Mouse (Mus musculus): ENCODE data around the gene Phka2. TPM values are rescaled to one million over a fixed set of nuclear protein-coding genes. Genes with fewer than 3 reads are reported as not detected.

The Phka2 gene
- total and polyA plus RNA-seq, 3 experiments, result 16.6 to 31.0 TPM; not detected in 1

DNA sequence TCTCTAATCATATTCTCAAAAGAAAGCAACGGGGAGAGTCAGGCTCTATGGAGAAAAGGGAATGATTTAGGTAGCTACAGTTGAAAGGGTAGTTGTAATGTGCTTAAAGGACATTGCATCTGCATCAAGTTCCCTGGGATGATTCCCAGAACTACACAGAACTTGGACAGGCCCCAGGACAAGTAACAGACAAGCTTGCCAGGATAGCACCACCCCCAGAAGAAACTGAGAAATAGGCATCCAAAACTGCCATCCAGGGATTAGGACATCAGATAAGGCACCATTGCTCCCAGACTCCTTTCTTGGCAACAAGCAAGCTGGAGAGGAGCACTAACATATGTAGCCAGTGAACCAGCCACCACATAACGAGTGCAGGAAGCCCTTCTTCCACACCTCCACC lies 40.8 kb downstream of the Phka2 start:
- Histone ChIP-seq H3K4me1 (ENCODE audit: control insufficient read depth in 1 of 2, insufficient read depth in 2 of 2, low read length in 2 of 2) (no peaks in the 10 kb centered on the region), H3K27ac (ENCODE audit: control insufficient read depth, low read depth, low read length) (no peak overlapping the region), H3K27me3 (ENCODE audit: control insufficient read depth in 1 of 2, insufficient read depth in 2 of 2, low read length in 2 of 2) (no peaks in the 10 kb centered on the region), H3K4me3 (ENCODE audit: control insufficient read depth in 1 of 2, insufficient read depth in 1 of 2, low read depth in 2 of 2, low read length in 2 of 2) (no peak overlapping the region), H3K79me2 (ENCODE audit: control insufficient read depth, insufficient read depth, low read length, poor library complexity) (no peaks in the 10 kb centered on the region), H3K9me3 (replicated peaks; ENCODE audit: insufficient read depth, low read length) (no peaks in the 10 kb centered on the region), H3K36me3 (ENCODE audit: control insufficient read depth in 1 of 2, insufficient read depth in 2 of 2, low read length in 2 of 2) (peaks cover 0 to 18% of the 10 kb centered on the region in 2 experiments; a peak in 2 of 4 replicates), H3K9ac (ENCODE audit: control insufficient read depth, low read depth, low read length, poor library complexity, severe bottlenecking) (no peak overlapping the region)
- no peak for DNase-seq (ENCODE audit: low read depth, low spot score)
- TF ChIP-seq ELF1 (IDR thresholded peaks at IDR 0.05; ENCODE audit: low read depth, low read length) (no peak), MXI1 (IDR thresholded peaks at IDR 0.05; ENCODE audit: low read depth, low read length) (no peak), EP300 (IDR thresholded peaks at IDR 0.05; ENCODE audit: low read depth in 1 of 2, low read length in 2 of 2) (no peak), TBP (IDR thresholded peaks at IDR 0.05; ENCODE audit: low read depth, low read length) (no peak), MAZ (IDR thresholded peaks at IDR 0.05; ENCODE audit: low read depth, low read length) (no peak), UBTF (IDR thresholded peaks at IDR 0.05; ENCODE audit: borderline replicate concordance, insufficient read depth, low read depth, low read length) (no peak), MEF2A (IDR thresholded peaks at IDR 0.05; ENCODE audit: extremely low read depth, insufficient replicate concordance, low read depth, low read length, poor library complexity, severe bottlenecking) (no peak), MYC (IDR thresholded peaks at IDR 0.05; ENCODE audit: low read depth, low read length) (no peak), MYB (IDR thresholded peaks at IDR 0.05; ENCODE audit: low read depth, low read length) (no peak), HCFC1 (IDR thresholded peaks at IDR 0.05; ENCODE audit: low read depth, low read length) (no peak), BHLHE40 (IDR thresholded peaks at IDR 0.05; ENCODE audit: borderline replicate concordance, low read depth, low read length) (no peak), ZKSCAN1 (IDR thresholded peaks at IDR 0.05; ENCODE audit: low read depth, low read length) (no peak), CTCF (IDR thresholded peaks at IDR 0.05 in 2 of 3, conservative IDR thresholded peaks at IDR 0.05 in 1 of 3; ENCODE audit: control insufficient read depth in 1 of 3, insufficient read depth in 1 of 3, low read depth in 2 of 3, low read length in 3 of 3, poor library complexity in 1 of 3, severe bottlenecking in 1 of 3) (no peak), CHD2 (IDR thresholded peaks at IDR 0.05; ENCODE audit: low read length) (no peak), KAT2A (conservative IDR thresholded peaks at IDR 0.05; ENCODE audit: low read depth, low read length) (no peak)

- Histone ChIP-seq H3K79me2 (ENCODE audit: control insufficient read depth, insufficient read depth, low read length, poor library complexity) (no peaks in the 10 kb centered on the region), H3K27me3 (ENCODE audit: control insufficient read depth in 1 of 2, insufficient read depth in 2 of 2, low read length in 2 of 2) (no peaks in the 10 kb centered on the region), H3K4me1 (ENCODE audit: control insufficient read depth in 1 of 2, insufficient read depth in 2 of 2, low read length in 2 of 2) (no peaks in the 10 kb centered on the region), H3K4me3 (ENCODE audit: control insufficient read depth in 1 of 2, insufficient read depth in 1 of 2, low read depth in 2 of 2, low read length in 2 of 2) (no peak overlapping the region), H3K36me3 (ENCODE audit: control insufficient read depth in 1 of 2, insufficient read depth in 2 of 2, low read length in 2 of 2) (peaks cover 0 to 20% of the 10 kb centered on the region in 2 experiments; a peak in 2 of 4 replicates), H3K27ac (ENCODE audit: control insufficient read depth, low read depth, low read length) (no peak overlapping the region), H3K9me3 (replicated peaks; ENCODE audit: insufficient read depth, low read length) (no peaks in the 10 kb centered on the region), H3K9ac (ENCODE audit: control insufficient read depth, low read depth, low read length, poor library complexity, severe bottlenecking) (no peak overlapping the region)
- DNase-seq (ENCODE audit: low read depth, low spot score), result no peak
- TF ChIP-seq KAT2A (conservative IDR thresholded peaks at IDR 0.05; ENCODE audit: low read depth, low read length), result no peak
- TF ChIP-seq CTCF (IDR thresholded peaks at IDR 0.05 in 2 of 3, conservative IDR thresholded peaks at IDR 0.05 in 1 of 3; ENCODE audit: control insufficient read depth in 1 of 3, insufficient read depth in 1 of 3, low read depth in 2 of 3, low read length in 3 of 3, poor library complexity in 1 of 3, severe bottlenecking in 1 of 3), result no peak
- TF ChIP-seq MYB (IDR thresholded peaks at IDR 0.05; ENCODE audit: low read depth, low read length), result no peak
- no peak for TF ChIP-seq TBP (IDR thresholded peaks at IDR 0.05; ENCODE audit: low read depth, low read length)
- no peak for TF ChIP-seq GABPA (IDR thresholded peaks at IDR 0.05; ENCODE audit: low read depth, low read length)
- no peak for TF ChIP-seq ZKSCAN1 (IDR thresholded peaks at IDR 0.05; ENCODE audit: low read depth, low read length)
- TF ChIP-seq USF1 (IDR thresholded peaks at IDR 0.05; ENCODE audit: low read depth, low read length), result no peak
- TF ChIP-seq ZMIZ1 (IDR thresholded peaks at IDR 0.05; ENCODE audit: low read depth, low read length), result no peak
- no peak for TF ChIP-seq JUND (IDR thresholded peaks at IDR 0.05; ENCODE audit: low read depth, low read length)
- no peak for TF ChIP-seq CHD1 (IDR thresholded peaks at IDR 0.05; ENCODE audit: low read depth, low read length)
- no peak for TF ChIP-seq CHD2 (IDR thresholded peaks at IDR 0.05; ENCODE audit: low read length)
- no peak for TF ChIP-seq POLR2A (IDR thresholded peaks at IDR 0.05; ENCODE audit: control insufficient read depth in 1 of 2, insufficient read depth in 1 of 2, low read depth in 1 of 2, low read length in 2 of 2, poor library complexity in 1 of 2)
- no peak for TF ChIP-seq POLR2AphosphoS5 (IDR thresholded peaks at IDR 0.05; ENCODE audit: borderline replicate concordance, low read depth, low read length)
- TF ChIP-seq RAD21 (IDR thresholded peaks at IDR 0.05; ENCODE audit: low read depth, low read length), result no peak
- TF ChIP-seq ZC3H11A (IDR thresholded peaks at IDR 0.05; ENCODE audit: low read depth, low read length), result no peak
- TF ChIP-seq TCF12 (IDR thresholded peaks at IDR 0.05; ENCODE audit: low read depth, low read length), result no peak
- TF ChIP-seq RCOR1 (IDR thresholded peaks at IDR 0.05; ENCODE audit: low read depth, low read length), result no peak
- no peak for TF ChIP-seq E2F4 (IDR thresholded peaks at IDR 0.05; ENCODE audit: borderline replicate concordance, low read depth, low read length)
- TF ChIP-seq SIN3A (IDR thresholded peaks at IDR 0.05; ENCODE audit: low read length), result no peak
Observed at GRCm38 (mm10) chrX:160548875-160549274, 46.9 kb downstream of the Phka2 start.
